Mouse (Mus musculus) natural killer cell, adult 2 months (primary cell): ENCODE data around the gene Zfp771.
"Not testable (repeated sequence)": the region's sequence is repeated elsewhere in the genome, so short reads cannot be mapped to it uniquely, and the experiment has no call there.

Experiments
- DNase-seq, 2 experiments: peaks; one replicate each; pipeline ENCODE4 v3.0.0; 2022; ENCODE audit warnings: low spot score in 2 of 2

Zfp771 gene

GRCm38 (mm10) chr7:127217901-127218642, 26.0 kb upstream of the Zfp771 start:
- DNase-seq = peak; percentile 72 to 85

DNA sequence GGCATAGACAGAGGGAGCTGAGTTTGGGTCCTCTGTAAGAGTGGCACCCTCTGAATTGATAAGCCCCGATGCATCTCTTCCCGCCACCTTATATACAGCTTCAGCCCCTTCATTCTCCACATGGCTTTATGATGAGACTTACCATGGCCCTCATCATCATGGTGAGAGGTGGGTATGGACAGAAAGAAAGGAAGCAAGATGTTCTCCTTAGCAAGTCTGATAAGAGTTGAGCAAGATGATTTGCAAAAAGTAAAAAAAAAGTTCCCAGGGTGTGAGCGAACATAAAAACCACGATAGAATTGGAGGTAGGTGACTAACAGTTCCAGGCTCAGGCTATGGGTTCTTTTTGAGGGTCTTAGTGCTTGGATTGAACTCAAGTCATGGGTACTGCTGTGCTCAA, 25.4 kb upstream of the Zfp771 start:
- DNase-seq = peak in 1 of 2 experiments; percentile 38

- peak; percentile 48 to 50 for DNase-seq
Measured at GRCm38 (mm10) chr7:127220440-127220839, 23.6 kb upstream of the Zfp771 start.

DNA sequence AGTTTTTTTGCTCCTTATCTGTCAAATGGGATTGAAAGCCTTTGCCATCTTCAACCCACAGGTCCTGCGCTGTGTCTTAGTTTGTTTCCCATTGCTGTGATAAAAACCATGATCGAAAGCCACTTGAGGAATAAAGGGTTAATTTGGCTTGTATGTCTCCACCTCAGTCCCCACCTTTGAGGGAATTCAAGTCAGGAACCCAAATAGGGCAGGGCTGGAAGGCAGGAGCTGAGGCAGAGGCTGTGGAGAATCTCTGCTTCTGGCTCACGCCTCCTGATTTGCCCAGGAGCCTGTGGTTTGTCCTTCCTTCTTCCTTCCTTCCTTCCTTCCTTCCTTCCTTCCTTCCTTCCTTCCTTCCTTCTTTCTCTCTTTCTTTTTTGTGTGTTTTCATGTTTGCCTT, 21.0 kb upstream of the Zfp771 start:
- DNase-seq = no peak

GRCm38 (mm10) chr7:127223515-127224478, 20.3 kb upstream of the Zfp771 start:
- DNase-seq = no peak

DNA sequence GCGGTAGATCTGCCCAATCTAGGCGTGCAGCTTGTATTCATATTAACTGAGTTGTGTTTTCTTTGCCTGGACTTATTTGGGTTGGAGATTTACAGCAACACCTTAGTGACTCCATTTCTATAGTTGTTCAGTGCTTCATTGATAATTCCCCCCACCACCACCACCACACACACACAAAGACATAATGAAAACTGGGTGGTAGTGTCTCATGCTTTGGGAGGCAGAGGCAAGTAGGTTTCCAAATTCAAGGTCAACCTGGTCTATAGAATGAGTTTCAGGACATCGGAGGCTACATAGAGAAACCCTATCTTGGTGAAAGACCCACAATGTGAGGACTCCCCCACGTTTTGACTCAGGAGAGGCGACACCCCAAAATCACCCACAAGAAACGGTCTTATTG, 19.5 kb upstream of the Zfp771 start:
- no peak for DNase-seq

DNA sequence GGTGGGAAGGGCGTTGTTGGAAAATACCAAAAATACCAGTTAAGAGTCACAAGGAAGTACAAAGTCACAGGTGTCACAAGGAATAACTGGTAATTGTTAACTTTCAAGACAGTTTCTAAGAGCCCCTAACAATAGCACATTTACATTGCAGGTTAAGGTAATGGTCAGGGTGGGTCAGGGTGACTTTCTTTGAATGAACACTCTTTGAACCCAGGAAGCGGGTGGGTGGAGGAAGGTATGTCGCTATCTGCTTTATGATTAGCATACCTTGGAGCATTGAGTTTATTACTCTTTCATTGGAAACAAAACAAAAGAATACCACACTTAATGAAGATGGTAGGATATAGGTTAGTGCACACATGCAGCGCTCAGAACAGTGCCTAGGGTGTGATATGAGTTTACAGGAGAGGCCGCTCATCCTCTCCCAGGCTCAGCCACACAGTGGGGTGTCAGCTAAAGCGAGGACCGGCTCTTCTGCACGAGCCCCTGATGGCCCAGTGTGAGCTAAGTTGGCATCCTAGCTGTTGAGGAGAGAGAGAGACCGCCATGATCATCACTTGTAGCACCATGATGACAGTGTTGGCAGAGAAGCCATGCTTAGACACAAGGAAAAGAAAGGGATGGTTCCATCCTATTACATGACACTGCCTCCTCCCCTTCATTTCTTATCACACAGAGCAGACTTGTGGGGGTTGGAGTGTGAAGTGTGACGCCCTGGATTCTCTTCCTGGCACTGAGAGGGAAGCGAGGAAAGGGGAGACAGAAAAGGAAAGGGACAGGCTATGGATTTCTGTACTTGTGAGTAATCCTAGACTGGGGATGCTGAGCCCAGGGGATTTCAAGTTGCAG, 18.7 kb upstream of the Zfp771 start:
- no peak for DNase-seq

DNA sequence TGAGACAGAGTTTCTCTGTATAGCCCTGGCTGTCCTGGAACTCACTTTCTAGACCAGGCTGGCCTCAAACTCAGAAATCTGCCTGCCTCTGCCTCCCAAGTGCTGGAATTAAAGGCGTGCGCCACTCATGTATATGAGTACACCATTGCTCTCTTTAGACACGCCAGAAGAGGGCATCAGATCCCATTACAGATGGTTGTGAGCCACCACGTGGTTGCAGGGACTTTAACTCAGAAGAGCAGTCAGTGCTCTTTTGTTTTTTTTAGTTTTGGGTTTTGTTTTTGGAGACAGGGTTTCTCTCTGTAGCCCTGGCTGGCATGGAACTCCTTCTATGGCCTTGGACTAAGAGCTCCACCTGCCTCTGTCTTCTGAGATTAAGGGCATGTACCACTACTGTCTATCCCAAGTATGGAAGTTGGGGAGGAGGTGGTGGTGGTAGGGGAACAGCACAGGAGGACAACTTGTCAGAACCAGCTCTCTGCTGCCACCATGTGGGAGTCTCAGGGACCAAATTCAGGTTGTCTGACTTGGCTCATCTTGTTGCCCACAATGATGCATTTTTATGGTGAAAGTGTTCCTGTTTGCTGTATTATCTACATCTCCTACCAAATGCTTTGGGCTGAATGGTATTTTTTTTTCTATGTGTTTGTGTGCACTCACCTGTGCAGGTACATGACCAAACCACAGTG, 15.3 kb upstream of the Zfp771 start:
- peak; percentile 80 to 86 for DNase-seq

DNA sequence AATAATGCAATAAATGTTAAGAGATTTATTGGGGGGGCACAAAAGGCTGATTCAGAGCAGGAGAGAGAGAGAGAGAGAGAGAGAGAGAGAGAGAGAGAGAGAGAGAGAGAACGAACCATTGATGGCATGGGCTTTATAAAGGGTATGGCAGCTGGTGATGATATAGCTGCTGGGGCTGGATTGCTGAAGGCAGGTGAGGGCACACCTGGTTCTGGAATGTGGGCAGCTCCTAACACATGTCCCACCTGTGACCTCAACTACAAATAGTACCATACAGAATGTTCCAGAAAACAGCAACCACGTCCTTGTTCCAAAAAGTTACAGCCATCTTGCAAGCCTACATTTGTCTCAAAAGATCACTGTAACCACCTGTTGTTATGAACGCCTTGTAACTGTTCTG, 12.7 kb upstream of the Zfp771 start:
- no peak for DNase-seq

DNA sequence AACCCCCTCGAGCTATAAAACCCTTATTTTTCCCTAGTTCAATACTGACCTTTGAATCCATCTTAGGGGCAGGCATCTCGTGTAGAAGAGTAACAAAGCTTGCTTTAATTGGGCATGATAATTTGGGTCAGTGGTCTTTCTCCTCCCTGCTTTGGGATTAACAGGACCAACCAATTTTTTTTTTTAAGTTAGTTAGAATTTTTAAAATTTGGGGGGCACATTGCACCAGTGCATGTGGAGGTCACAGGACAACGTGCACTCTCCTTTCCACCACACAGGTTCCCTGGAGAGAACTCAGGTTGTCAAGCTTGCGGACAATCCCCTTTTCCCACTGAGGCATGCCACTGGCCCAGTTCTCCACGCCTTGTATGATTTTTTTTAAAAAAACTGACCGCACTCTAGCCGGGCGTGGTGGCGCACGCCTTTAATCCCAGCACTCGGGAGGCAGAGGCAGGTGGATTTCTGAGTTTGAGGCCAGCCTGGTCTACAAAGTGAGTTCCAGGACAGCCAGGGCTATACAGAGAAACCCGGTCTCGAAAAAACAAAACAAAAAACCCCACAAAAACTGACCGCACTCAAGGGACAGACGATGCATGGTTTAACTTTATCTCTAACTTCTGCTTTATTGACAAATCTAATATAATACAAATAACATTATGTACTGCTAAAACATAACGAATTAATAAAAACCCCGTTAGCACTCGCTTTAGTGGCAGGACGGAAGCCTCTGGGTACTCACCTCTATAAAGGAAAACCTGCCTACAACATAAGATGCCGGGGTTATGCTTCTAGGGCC, 12.1 kb upstream of the Zfp771 start:
- DNase-seq = no peak

DNA sequence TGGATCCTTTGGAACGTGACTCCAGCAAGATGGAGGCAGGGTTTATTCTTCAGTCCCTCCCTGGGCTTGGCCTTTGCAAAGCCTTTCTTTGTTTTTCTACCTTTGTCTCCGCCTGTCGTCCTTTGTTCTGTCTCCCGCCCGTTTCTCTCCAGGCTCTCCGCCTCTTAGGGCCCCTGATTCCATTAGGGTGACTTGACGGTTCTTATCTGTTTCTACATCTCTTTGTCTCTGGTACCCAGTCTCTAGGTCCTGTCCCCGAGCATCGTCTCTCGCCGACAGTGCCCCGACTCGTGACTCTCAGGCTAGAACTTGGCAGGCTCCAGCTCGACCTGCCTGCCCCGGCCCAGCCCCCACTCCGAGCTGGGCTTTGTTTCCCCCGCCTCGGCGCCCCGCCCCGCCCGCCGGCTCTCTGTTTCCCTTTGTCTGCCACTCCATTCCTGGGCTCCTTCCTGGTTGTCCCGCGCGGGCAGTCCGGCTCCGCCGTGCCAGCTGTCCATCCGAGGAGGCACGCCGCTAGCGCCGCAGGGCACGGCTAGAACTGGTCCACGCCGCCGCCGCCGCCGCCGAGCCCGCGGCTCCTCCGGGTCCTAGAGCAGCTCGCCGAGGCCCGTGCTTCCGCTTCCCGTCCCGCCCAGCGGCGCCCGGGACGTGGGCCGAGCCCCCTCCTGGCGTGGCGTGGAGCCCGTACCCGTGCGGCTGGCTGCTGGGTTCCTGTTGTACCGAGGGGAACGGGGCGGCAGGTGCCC, 11.3 kb upstream of the Zfp771 start, which contains the start of the genes Zfp553 and Sept1:
Gene Zfp553, plus strand, starts transcription at position 440 of the 746 bp plus-strand sequence.
Gene Sept1, minus strand, starts transcription at position 509 of the 746 bp plus-strand sequence.
- peak; percentile 61 to 67 for DNase-seq

DNA sequence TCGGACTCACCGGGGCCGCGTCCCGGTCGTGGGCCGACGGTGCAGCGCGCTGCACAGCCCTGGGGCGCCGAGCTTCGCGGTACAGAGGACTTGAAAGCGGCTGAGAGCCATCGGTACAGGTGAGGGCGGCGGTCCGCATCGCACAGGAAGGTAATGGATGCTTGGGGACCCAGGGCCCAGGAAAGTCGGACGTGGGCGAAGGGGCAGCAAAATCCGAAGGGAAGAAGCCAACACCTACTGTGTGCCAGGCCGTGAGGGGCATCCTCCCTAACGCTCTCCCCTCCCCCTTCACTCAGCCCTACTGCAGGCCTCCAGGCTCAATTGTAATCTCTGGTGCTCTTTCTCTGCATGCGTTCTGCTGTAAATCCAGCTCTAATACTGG, 10.7 kb upstream of the Zfp771 start:
- peak in 1 of 2 experiments; percentile 16 for DNase-seq

- no peak for DNase-seq
Measured at GRCm38 (mm10) chr7:127233765-127234164, 10.3 kb upstream of the Zfp771 start.

DNA sequence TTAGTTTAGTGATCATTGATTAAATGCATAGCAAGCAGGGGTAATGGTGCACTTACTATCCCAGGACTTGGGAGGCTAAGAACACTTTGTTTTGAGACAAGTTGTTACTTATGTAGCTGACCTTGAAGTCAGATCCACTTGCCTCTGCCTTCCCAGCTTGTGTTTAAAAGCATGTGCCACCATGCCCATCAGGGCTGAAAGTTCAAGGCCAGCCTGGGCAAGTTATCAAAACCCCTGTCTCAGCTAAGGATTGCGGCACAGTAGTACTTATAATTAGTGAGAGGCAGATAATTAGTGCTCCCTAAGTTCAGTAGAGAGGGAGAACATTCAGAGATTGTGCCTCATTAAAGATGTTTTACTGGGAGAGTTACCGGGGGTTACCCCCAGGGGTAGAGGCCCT, 9.3 kb upstream of the Zfp771 start:
- DNase-seq = no peak

DNA sequence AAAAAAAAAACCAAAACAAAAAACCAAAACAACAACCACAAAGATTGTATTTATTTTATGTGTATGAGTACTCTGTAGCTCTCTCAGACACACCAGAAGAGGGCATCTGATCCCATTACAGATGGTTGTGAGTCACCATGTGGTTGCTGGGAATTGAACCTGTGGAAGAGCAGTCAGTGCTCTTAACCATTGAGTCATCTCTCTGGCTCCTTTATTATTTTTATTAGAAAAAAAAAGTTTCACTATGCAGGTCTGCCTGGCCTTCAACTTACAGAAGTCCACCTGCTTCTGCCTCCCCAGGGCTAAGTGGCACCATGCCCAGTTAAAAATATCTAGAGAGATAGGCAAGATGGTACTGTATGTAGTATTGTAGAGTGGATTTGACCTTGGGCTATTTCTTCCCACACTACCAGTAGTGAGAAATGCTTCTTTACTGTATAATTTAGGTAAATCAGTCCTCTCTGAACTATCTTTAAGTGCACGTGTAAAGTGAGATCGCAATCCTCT, 660 bp upstream of the Zfp771 start:
- DNase-seq = no peak

- DNase-seq = no peak
Measured at GRCm38 (mm10) chr7:127244658-127245510, 810 bp downstream of the Zfp771 start.

DNA sequence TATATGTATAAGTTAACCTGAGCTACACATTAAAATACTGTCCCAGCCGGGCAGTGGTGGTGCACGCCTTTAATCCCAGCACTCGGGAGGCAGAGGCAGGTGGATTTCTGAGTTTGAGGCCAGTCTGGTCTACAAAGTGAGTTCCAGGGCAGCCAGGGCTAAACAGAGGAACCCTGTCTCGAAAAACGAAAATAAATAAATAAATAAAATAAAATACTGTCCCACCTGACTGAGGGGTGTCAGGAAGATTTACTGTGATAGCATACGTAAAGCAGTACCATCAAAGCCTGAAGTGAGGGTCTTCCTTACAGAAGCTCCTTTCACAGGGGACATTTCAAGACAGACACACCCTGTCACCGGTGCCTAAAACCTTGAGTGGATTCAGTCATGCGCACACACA, 6.4 kb downstream of the Zfp771 start:
- not testable (repeated sequence) for DNase-seq

GRCm38 (mm10) chr7:127252414-127252813, 8.3 kb downstream of the Zfp771 start:
- peak; percentile 38 to 40 for DNase-seq
